Mouse (Mus musculus): ENCODE data around the gene 1700029I15Rik.
"Not testable (repeated sequence)": the region's sequence is repeated elsewhere in the genome, so short reads cannot be mapped to it uniquely, and the experiment has no call there.

The 1700029I15Rik gene

DNA sequence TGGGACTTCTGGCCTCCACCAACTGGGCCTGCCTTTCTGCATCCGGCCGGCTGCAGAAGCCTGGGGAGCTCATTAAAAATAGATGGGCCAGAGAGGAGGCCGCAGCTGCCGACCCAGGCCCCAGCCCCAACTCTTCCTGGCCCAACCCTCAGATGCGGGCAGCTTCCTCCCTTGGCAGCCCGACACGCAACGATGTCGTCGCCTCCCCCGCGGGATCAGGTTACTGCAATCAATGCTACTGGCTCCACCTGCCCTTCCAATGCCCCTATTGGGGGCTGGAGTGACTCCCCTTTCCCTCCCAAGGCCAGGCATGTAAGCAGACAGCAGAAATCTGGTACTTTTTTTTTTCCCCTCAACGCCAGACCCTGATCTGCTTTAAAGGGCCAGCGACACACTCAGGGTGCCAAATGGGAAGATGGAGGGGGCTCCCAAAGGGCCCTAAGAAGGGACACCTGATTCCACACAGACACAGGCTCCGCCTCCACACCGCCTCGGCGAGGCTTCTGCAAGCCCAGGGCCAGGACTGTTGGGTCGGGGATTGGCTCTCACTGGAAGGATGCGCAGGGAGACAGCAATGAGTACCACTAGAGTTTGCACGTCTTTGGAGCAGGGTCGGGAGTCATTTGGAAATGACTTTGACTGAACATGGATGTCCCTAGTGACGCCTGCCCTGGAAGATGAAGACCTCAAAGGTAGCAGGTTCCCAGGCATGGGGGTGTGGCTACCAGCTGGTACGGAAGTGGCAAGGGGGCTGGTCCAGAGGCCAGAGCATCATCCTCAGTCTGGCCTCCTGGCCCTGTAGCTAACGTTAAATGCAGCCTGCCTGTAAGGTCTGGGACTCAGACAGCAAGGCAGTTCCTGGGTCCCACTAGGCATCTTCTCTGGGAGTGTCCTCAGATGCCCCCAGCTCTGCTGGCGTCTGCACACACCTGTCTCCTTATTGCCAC is 10.3 kb downstream of the 1700029I15Rik start:
- peak; percentile 93 for DNase-seq

DNA sequence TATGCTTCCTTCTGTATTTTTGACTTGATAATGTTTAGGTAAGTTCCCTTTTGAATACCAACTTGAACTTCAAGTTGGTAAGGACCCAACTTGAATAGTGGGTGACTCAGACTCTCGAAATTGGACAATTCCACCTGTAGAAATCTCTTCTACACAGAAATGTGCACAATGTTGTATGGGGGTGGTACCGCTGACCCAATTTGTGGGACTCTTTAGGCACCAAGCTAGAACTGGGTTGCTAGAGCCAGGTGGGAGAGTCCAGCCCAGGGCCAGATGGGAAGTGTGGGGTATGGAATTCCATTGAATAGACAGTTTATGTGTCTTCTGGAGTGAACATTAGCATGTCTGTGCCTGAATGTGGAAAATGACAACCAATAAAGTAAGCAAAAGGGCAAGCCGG is 13.2 kb downstream of the 1700029I15Rik start:
- no peak for DNase-seq

DNA sequence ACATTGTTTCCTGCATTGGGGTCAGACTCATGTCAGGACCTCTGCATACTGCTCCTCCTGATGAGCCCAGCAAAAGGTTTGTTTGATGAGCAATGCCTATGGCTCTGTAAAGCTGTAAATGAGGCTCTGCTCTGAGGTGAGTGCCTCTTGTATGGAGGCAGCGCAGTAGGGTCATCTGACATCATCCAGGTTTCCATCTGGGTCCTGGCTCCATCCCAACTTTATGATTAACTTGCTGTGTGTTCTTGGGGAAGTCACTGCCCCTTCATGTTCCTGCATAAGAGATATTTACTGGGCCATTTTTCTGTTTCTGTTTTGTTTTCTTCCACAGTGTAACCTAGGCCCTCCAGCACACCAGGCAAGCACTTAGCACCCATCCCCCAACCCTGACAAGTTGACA is 15.1 kb downstream of the 1700029I15Rik start:
- no peak for DNase-seq

DNA sequence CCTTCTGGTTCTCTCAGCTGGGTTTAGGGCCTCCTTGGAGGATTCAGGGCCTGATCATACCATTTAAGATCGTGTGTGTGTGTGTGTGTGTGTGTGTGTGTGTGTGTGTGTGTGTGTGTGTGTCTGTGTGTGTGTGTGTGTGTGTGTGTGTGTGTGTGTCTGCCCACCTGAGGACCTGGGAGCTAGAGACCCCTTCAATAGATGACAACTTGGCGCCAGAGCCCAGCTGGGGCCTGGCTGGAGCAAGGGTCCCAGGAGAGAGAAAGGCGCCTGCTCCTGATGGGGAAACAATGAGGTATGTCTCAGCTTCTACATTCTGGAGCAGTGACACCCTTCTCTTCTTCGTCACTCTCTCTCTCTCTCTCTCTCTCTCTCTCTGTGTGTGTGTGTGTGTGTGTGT is 17.5 kb downstream of the 1700029I15Rik start:
- not testable (repeated sequence) for DNase-seq

DNA sequence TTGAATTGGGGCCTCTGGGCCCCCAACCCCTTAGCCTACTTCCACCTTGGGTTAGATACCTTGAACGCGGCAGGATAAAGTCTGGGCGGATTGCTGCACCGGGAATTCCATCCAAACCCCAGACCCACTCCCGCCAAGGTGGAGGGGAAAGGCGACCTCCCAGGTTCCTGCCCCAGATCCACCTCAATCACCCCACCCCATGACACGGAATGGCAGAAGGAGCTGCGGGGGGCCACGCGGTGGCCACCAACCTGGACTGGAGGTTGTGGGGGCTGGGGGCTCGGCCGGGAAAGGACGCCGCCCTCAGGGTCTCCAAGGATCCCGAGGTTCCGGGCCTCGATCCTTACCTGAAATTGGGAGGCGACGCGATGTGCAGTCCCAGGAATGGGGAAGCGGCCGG is 18.3 kb downstream of the 1700029I15Rik start:
- DNase-seq, result no peak

DNA sequence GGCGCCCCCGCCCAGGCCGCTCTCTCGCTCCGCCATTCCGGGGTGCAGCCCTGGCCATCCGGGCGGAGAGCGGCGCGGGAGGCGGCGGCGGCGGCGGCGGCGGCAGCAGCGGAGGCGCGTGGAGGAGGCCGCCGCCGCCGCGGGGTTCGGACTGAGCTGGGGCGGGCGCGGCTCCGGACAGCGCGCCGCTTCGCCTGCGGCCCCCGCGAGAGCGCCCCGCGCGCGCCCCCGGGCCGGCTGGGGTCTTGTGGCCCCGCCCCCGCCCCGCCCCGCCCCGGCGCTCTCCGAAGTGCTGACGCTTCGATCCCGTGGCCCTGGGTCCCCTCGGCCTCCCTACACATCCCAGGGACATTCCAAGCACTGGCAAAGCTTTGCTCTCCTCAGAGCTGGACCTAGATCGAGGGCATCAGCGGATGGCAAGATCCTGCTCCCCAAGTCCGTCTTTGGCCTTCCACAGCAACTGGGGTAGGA is 18.8 kb downstream of the 1700029I15Rik start, which contains the start of gene Mapk8ip1:
Gene Mapk8ip1, minus strand, starts transcription at position 173 of the 471 bp plus-strand sequence.
- peak; percentile 90 for DNase-seq

DNA sequence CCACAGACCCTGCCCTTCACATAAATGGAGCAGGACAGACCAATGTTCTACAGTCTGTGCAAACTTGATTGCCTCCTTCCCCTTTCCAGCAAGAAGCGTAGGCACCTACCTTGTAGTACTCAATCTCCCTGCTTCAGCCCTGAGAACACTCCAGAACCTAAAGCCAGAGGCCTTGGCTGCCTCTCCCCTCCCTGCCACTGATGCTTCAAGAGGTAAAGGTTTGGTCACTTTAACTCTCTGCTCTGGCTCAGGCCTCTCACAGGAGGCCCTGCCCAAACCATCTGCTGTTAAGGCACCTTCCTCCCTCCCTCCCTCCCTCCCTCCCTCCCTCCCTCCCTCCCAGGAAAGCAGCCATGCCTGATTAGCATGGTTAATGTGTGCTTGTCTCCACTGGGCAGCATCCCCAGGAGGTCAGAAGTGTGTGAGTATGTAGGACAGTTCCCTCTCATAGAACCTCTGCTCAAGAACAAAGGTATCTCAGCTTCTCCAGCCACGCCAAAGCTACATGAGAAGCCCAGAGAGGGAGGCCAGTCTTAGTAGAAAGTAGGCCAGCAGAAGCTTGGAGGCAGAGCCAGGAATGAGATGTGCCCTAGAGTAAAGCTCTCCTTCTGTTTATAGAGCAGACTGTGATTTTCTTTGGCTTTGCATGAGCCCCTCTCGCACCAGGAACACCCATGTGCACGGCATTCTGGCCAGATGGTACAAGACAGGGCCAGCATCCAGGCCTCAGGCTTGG is 20.4 kb downstream of the 1700029I15Rik start:
- DNase-seq, result no peak

DNA sequence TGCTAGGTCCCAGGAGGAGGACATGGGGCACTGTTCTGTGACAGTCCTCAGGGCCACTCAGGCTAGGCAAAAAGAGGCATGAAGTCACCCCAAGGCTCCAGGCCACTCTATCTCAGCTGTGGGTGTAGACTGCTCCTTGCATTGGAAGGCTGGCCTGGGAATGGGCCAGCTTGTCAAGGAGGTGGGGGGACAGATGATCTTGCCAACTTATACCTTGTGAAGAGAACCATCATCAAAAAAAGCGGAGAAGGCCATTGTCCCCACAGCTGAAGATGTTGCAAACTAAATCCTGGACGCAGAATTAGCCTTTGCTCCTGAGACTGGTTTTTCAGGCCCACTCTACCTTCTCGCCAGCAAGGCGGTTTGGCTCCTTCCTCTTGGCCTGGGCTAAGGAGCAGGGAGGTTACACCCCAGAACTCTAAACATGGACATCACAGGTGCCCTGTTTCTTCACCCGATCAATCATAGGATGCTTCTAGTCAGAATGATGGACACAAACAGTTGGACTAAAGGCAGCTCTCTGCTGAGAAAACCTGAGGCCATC is 21.5 kb downstream of the 1700029I15Rik start:
- no peak for DNase-seq

DNA sequence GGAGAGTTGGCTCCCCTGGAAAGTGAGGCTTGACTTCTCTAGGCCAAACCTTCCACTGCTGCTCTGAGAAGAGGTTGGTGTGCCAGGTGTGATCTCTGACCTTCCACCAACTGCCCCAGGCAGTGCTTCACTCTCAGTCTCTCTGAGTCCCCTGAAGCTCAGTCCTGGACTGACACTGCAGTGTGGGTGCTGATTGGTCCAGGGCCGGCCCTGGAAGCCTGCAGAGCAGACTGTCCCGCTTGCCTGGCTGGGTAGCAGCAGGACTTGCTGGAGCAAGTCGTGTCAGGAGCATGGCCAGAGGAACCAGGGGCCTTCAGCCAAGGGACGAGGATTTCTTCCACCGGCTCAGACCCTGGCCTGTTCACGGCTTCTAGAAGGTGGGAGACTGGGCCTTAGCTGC is 22.4 kb downstream of the 1700029I15Rik start:
- DNase-seq, result no peak

DNA sequence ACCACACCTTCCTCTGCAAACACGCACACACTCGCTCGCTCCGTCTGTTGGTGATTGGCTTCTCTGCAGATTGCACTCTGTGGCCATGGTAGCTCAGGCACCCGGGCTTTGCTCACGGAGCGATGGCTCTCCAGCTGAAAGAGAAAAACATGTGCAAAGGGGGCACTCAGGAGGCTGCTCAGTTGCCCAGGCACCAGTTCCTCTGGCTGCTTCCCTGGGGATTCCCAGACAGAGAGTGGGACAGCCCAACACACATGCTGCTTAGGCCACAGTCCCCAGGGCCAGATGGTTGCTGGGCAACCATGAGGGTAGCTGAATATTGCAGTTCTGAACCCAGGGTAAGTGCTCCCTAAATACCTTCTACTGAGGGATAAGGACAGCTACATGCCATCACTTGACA is 23.3 kb downstream of the 1700029I15Rik start:
- no peak for DNase-seq

DNA sequence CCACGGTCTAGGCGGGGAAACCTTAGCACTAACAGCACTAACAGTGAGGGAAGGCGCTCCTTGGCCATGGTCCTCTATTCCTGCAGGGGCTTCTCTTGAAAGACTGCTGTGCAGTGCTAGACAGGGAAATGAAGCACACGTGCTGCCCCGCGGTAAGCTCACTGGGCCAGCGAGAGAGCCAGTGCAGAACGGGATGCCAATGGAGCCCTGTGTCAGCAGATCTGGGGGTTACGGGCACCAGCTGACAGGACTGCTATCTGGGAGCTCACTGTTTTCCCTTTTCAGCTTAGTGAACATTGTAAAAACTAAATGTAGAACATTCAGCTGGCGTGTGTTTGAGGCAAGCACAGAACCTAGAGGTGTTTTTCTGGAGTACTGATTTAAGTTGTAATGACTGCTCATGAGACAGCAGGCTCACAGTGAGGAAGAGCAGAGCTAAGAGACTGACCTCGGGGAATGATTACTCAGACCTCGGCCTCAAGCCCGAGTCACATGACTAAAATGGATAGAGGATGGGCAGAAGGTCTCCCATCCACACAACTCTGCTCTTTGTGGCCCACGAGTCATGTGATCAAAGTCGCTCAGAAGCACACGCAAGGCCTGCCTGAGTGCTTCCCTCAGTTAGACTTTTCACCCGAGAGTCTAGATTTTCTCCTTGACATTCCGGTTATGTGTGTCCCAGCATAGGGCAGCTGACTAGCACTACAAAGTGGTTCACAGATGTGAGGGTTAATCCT is 26.1 kb downstream of the 1700029I15Rik start:
- no peak for DNase-seq

DNA sequence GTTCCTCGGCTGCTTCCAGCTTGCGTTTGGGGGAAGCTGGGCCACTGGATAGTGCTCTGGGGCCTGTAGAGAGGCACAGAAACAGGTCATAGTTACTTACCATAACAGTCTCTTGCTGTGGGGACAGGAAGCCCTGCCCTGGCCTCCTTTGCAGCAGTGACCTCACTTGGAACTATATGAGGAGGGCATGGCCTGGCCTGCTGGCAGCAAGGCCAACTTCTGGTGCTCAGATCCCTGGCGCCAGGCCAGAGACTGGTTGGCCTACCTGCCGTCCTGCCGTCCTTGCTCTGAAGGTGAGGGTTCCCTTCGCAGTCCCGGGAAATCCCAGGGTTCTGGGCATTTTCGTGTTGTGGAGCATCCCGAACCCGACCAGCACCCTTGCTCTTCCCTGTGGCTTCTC is 29.4 kb downstream of the 1700029I15Rik start:
- DNase-seq, result no peak

DNA sequence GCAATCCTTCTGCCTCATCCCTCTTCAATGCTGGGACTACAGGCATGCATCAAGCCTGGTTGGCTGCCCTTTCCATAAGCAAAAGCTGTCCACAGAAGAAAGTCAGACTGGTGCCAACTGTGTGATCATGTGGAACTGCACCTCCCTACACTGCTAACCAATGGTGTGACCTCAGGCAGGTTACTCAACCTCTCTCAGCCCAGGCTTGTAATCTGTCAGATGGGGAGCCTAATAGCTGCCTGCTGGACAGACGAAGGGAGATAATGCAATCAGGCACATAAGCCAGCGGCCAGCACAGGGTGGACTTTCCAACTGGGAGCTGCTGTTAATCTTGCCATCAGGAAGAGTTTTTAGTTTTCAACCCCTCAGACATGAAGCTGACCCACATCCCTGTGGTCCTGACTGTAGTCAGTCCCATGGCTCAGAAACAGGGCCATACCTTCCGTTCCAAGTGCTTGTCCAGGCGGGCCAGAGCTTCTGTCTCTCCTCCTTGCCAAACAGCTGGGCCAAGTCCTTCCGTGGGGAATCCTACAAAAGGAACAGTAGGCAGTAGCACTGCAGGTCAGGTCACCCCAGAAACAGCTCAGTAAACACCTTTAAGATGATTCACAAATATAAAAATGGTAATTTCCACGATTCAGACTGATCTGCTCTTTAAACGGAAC is 39.5 kb downstream of the 1700029I15Rik start:
- DNase-seq, result peak; percentile 94

DNA sequence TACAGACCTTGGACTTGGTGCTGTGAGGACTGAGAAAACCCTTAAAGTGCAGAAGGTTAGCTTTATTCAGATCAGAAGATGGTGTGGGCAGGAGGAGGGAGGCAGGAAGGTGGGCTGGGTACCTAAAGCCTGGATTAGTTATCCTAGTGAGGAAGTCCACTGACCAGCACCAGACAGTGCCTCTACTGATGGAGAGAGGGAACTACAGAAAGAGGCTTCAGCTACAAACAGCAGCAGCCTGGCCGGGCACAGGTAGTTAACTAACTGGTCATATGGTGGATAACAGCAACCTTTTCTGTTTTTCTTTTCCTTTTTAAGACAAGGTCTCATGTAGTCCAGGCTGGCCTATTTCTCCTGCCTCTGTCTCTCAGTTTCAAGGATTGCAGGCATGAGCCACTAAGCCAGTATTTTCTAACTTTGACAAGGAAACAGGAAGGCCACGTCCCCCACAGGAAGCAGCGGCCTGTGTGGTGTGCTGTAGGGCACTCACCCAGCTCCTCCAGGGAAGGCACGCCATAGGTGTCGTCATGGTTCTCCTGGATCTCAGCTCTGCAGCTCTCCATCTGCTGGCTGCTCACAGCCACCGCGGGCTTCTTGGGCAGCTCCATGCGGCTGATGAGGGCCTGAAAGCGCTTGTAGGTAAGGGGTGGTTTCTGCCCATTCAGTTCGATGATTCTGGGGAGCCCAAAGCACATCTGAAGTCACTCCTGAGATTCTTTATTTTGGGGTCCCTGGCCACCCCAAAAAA is 40.2 kb downstream of the 1700029I15Rik start:
- peak; percentile 93 for DNase-seq

DNA sequence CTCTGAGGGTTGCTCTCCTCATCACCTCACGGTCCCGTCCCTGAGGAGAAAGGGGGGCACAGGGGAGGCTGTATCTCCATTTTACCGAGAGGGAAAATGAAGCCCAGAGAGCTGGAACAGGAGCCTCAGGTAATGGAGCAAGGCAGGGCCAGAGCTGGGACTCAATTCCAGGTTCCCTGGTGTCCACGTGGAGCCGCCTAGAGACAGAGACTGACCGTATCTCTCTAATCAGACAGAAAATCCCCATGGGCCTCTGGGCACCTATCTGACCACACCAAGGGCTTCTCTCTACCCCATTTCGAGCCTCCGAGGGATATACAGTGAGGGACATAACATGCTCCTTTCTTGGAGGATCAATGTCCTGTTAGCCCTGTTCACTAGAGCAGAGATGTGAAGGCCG is 40.8 kb downstream of the 1700029I15Rik start:
- peak; percentile 93 for DNase-seq

DNA sequence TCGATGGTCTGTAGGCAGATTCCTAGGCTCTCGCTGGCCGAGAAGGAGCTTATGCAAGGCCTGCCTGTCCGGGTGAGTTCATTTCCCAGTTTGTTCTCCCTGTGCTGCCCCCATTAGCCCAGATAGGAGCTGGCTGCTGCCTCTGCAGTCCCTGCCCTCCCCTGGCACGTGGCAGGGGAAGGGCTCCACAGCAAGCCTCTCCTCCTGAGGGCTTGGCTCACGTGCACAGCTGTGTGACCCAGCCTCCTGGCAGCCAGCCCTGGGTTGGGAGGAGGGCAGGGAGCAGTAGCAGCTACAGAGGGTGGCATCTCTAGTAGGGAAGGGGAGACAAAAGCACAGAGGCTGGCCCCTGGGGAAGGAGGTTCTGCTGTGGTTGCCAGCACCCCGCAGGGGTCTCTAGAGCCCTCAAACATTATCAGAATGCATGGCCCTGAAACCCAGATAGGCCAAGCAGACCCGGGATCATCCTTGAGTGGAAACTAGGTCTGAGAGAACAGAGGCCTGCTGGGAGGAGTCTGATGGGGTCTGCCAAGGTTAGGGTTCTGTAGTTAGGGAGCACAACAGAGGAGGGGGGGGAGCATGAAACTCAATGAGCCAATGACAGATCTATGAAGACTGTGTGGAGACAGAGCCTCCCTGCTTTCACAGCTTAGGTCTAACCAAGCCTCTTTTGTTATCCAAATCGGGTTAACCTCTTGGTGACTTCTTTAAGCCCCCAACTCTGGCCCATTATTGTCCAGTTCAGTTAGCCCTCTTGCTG is 41.5 kb downstream of the 1700029I15Rik start:
- peak; percentile 100 for DNase-seq

DNA sequence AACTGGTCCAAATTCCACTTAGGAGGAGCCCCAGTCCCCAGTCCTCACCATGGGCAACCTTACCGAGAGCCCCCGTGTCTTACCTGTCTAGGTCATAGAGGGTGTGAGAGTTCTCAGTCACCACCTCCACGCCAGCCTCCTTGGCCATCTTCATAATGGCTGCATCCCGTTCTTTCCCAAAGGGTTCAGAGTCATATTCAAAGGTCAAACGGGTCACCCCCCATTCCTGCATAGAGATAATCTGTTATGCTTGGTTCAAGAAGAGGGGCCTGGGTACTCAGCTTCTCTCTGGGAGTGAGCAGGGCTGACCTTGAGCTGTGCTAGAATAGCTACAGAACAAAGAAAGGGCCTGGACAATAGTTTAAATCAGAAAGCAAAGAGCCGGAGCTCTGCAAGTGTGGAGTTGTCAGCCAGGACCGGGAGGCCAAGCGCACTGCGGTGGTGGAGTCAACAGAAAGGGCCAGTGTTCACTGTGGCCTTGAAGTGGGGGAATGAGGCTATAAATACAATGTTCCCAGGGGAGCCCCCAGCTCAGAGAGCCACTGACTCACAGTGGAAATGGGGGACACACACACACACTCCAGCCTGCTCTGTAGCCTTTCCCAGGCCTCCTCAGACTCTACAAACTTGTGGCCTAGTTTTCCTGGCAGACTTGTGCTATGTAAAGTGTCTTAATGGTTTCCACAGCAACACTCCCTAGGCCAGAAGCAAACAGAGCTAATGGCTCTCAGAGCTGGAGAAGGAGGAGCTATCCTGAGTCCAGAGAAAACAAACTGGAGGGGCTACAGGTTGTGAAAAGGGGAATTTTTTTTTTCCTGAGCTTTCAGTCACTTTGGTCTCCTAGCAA is 42.3 kb downstream of the 1700029I15Rik start:
- peak; percentile 99 for DNase-seq

DNA sequence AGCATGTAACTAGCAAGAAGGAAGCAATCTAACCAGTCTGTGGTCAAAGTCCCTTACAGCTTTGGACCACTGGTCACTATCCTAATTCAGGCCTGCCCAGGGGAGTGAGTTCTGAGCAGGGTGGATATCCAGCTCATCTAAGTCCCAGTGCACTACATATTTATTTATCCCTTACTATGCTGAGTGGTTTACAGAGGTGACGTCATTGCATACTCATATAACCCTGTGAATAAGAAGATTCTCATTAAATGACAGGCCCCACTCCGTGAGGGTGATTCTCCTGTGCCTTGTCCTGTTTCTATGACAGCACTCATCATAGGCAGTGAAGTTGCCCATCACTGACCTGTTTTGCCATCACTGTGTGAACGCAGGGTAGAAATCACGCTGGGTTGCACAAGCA is 43.0 kb downstream of the 1700029I15Rik start:
- DNase-seq, result no peak

DNA sequence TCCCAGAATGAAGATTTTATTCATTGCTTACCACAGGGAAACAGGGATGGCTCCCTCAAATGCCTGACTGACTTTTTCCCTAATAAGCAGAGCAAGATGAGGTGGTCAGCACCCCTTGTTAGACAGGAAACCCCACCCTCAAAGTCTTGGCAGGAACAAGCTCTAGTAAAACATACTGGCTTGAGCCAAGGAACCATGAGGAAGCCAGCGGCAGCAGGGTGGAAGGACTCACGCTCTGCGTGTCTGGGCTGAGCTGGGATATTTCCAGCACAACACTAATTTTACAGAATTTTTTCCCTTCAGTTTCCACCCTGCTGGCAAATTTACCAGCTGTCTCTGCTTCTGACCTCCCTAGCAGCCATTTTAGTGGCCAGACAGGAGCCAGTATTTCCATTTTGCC is 44.1 kb downstream of the 1700029I15Rik start:
- peak; percentile 98 for DNase-seq

DNA sequence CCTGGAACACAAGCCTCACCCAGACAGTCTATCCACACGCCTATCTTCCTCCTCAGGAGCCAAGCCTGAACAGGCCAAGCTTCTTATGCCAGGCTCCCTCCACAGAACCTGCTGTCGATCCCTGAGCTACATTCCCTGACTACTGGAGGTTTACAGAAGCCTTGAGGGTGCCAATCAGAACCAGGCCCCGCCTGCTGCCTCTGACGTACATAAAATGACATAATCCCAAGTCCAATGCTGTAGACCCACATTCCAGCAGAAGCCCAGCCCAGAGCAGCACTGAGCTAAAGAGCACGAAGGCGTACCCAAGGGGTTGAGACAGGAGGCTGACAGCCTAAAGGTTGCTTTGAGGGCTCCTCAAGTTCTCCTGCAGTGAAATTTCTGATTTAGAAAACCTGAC is 45.5 kb downstream of the 1700029I15Rik start:
- peak; percentile 99 for DNase-seq

Measured in heart, adult 11 months (tissue).